Mouse (Mus musculus): ENCODE measurements around the gene Psme2. TPM values are rescaled to one million over a fixed set of nuclear protein-coding genes. Genes with fewer than 3 reads are reported as not detected.
A peak's percentile ranks its signal among the peaks of the same experiment; 100 is the strongest.

The Psme2 gene
- polyA plus RNA-seq, 1 experiment = 36.7 TPM

GRCm38 (mm10) chr14:55604823-55605222 lies 13.9 kb upstream of the Psme2 start:
- no peak for TF ChIP-seq GATA1 (IDR thresholded peaks at IDR 0.05; ENCODE audit: low read length)

GRCm38 (mm10) chr14:55603633-55604576 lies 13.0 kb upstream of the Psme2 start:
- peak; percentile 50 for TF ChIP-seq GATA1 (IDR thresholded peaks at IDR 0.05; ENCODE audit: low read length)

GRCm38 (mm10) chr14:55603271-55603632 lies 12.3 kb upstream of the Psme2 start, which contains the start of gene Irf9:
Gene Irf9 (plus strand): TSS chr14:55603571.
- TF ChIP-seq GATA1 (IDR thresholded peaks at IDR 0.05; ENCODE audit: low read length) = no peak

- TF ChIP-seq GATA1 (IDR thresholded peaks at IDR 0.05; ENCODE audit: low read length) = no peak
Observed at GRCm38 (mm10) chr14:55598521-55599390, 7.8 kb upstream of the Psme2 start.

GRCm38 (mm10) chr14:55596036-55596690 lies 5.2 kb upstream of the Psme2 start:
- TF ChIP-seq GATA1 (IDR thresholded peaks at IDR 0.05; ENCODE audit: low read length) = no peak

- TF ChIP-seq GATA1 (IDR thresholded peaks at IDR 0.05; ENCODE audit: low read length) = no peak
Observed at GRCm38 (mm10) chr14:55592226-55592625, 1.3 kb upstream of the Psme2 start.

GRCm38 (mm10) chr14:55591331-55591891 lies 498 bp upstream of the Psme2 start, which contains the start of gene Rnf31:
Gene Rnf31 (plus strand): TSS chr14:55591708.
- no peak for TF ChIP-seq GATA1 (IDR thresholded peaks at IDR 0.05; ENCODE audit: low read length)

GRCm38 (mm10) chr14:55589771-55590448 lies 1.0 kb downstream of the Psme2 start:
- no peak for TF ChIP-seq GATA1 (IDR thresholded peaks at IDR 0.05; ENCODE audit: low read length)

- no peak for TF ChIP-seq GATA1 (IDR thresholded peaks at IDR 0.05; ENCODE audit: low read length)
Observed at GRCm38 (mm10) chr14:55589271-55589670, 1.6 kb downstream of the Psme2 start.

GRCm38 (mm10) chr14:55586149-55586548 lies 4.8 kb downstream of the Psme2 start:
- TF ChIP-seq GATA1 (IDR thresholded peaks at IDR 0.05; ENCODE audit: low read length) = peak; percentile 86

GRCm38 (mm10) chr14:55585566-55585960 lies 5.3 kb downstream of the Psme2 start:
- TF ChIP-seq GATA1 (IDR thresholded peaks at IDR 0.05; ENCODE audit: low read length) = no peak

GRCm38 (mm10) chr14:55584702-55585565 lies 6.0 kb downstream of the Psme2 start, which contains the start of gene Emc9:
Gene Emc9 (minus strand): TSS chr14:55585302.
- TF ChIP-seq GATA1 (IDR thresholded peaks at IDR 0.05; ENCODE audit: low read length) = no peak

- TF ChIP-seq GATA1 (IDR thresholded peaks at IDR 0.05; ENCODE audit: low read length) = no peak
Observed at GRCm38 (mm10) chr14:55584303-55584701, 6.6 kb downstream of the Psme2 start.
